Mouse (Mus musculus): ENCODE measurements at regions not wholly inside any gene's neighbourhood (a gene's known extent, or its start where the extent isn't known, plus 50 kb on each side); places are given as distances from the start of the nearest gene placed in this dataset.

DNA sequence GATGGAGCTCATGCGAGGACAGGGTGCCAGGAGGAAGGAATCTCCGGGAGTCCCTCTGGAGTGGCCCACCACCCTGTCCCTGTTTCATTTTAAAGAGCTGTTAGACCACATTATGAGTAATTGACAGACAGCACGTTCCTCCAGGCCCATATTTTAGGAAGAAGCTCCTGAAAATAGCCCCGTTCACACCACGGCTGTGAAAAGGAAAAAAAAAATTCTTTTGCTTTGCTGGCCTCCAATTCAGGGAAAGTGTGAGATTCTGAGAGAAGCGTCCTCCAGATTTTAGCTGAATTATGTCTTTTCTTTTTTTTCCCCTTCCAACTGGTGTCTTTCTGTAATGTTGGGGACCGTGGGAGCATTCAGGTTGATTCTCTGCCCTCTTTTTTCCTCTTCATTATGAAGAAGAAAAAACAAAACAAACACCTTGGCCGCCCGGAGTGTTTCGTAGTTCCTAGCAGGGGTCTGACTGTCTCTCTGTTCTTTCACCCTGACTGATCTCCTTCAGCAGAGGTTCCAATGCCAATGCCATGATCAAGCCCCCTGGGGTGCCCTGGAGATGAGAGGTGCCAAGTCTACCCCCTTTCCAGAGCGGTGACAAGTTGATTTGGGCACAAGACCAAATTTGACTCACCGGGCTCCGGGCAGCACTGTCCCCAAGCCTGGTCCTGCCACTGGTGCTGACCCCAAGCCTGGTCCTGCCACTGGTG, 277.6 kb upstream of the Sulf2 start:
- no peak for DNase-seq (ENCODE audit: low read depth)

GRCm38 (mm10) chr2:166432531-166432930, 277.1 kb upstream of the Sulf2 start:
- TF ChIP-seq CTCF (IDR thresholded peaks at IDR 0.05; ENCODE audit: borderline replicate concordance, extremely low read depth, insufficient read depth, insufficient read length) (no peak), POLR2A (IDR thresholded peaks at IDR 0.05; ENCODE audit: borderline replicate concordance, extremely low read depth, insufficient read depth, insufficient read length, poor library complexity, severe bottlenecking) (no peak)
- no peak for DNase-seq (ENCODE audit: low read depth)

More for the DNA sequence above, 277.6 kb upstream of the Sulf2 start:
- no peak for TF ChIP-seq POLR2A (IDR thresholded peaks at IDR 0.05; ENCODE audit: borderline replicate concordance, extremely low read depth, insufficient read depth, insufficient read length, poor library complexity, severe bottlenecking)
- no peak for TF ChIP-seq CTCF (IDR thresholded peaks at IDR 0.05; ENCODE audit: borderline replicate concordance, extremely low read depth, insufficient read depth, insufficient read length)

- no peak for TF ChIP-seq CTCF (IDR thresholded peaks at IDR 0.05; ENCODE audit: borderline replicate concordance, extremely low read depth, insufficient read depth, insufficient read length)
- no peak for TF ChIP-seq POLR2A (IDR thresholded peaks at IDR 0.05; ENCODE audit: borderline replicate concordance, extremely low read depth, insufficient read depth, insufficient read length, poor library complexity, severe bottlenecking)
- DNase-seq (ENCODE audit: low read depth), result no peak
Observed at GRCm38 (mm10) chr2:166429918-166430317, 274.5 kb upstream of the Sulf2 start.

DNA sequence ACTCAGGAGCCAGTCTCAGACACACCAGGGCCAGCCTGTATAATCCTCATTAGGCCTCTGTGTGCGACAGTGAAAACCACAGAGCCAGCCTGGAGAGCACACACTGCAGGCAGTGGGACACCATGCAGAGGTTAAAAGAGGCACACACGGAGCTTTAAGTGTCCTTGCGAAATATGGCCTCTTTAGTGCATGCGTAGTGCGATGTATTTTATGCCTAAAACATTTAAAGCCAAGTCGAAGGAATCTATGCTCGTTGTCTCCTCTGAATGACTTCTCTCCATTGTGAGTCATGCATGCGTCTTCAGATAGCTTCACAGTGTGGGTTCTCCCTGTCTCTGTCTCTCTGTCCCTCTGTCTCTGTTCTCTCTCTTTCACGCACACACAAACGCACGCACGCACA, 274.0 kb upstream of the Sulf2 start:
- no peak for DNase-seq (ENCODE audit: low read depth)
- no peak for TF ChIP-seq POLR2A (IDR thresholded peaks at IDR 0.05; ENCODE audit: borderline replicate concordance, extremely low read depth, insufficient read depth, insufficient read length, poor library complexity, severe bottlenecking)
- TF ChIP-seq CTCF (IDR thresholded peaks at IDR 0.05; ENCODE audit: borderline replicate concordance, extremely low read depth, insufficient read depth, insufficient read length), result no peak

DNA sequence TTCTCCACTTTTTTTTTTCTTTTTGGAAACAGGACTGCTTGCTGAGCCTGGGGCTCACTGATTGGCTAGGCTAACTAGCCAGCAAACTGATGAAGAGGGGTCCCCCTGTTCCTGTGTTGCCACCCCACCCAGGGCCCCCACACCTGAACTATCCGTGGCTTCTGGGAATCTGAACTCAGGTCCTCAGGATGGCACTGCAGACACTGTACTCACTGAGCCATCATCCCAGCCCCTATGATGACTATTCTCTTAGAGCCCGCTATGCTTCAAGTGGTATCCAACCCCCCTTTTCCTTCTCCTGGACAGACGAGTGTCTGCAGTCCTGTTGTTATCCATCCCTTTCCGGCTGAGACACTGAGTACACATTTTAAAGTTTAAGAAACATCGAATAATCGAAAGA, 271.9 kb upstream of the Sulf2 start:
- DNase-seq (ENCODE audit: low read depth), result no peak

GRCm38 (mm10) chr2:166426960-166427359, 271.5 kb upstream of the Sulf2 start:
- no peak for TF ChIP-seq CTCF (IDR thresholded peaks at IDR 0.05; ENCODE audit: borderline replicate concordance, extremely low read depth, insufficient read depth, insufficient read length)
- no peak for TF ChIP-seq POLR2A (IDR thresholded peaks at IDR 0.05; ENCODE audit: borderline replicate concordance, extremely low read depth, insufficient read depth, insufficient read length, poor library complexity, severe bottlenecking)
- DNase-seq (ENCODE audit: low read depth), result no peak

More for the DNA sequence above, 271.9 kb upstream of the Sulf2 start:
- TF ChIP-seq POLR2A (IDR thresholded peaks at IDR 0.05; ENCODE audit: borderline replicate concordance, extremely low read depth, insufficient read depth, insufficient read length, poor library complexity, severe bottlenecking) (no peak), CTCF (IDR thresholded peaks at IDR 0.05; ENCODE audit: borderline replicate concordance, extremely low read depth, insufficient read depth, insufficient read length) (no peak)

GRCm38 (mm10) chr2:166426457-166426856, 271.0 kb upstream of the Sulf2 start:
- no peak for DNase-seq (ENCODE audit: low read depth)
- TF ChIP-seq POLR2A (IDR thresholded peaks at IDR 0.05; ENCODE audit: borderline replicate concordance, extremely low read depth, insufficient read depth, insufficient read length, poor library complexity, severe bottlenecking) (no peak), CTCF (IDR thresholded peaks at IDR 0.05; ENCODE audit: borderline replicate concordance, extremely low read depth, insufficient read depth, insufficient read length) (no peak)

DNA sequence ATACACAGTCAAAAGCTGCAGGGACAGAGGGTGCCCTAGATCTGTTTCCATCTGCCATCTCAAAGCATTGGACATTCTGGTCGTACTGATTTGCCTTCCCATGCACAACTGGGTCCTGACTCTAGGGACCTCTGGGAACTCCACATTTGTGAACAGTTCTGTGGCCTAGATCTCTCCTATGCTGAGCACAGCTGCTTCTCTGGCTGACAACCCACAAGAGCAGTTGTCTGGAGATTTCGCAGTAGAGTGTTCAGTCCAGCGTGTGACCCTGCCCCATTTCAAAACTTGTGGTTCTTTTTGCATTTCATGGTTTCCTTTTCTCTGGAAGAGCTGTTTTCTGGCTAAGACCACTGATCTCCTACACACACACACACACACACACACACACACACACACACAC, 269.7 kb upstream of the Sulf2 start:
- TF ChIP-seq CTCF (IDR thresholded peaks at IDR 0.05; ENCODE audit: borderline replicate concordance, extremely low read depth, insufficient read depth, insufficient read length), result no peak
- TF ChIP-seq POLR2A (IDR thresholded peaks at IDR 0.05; ENCODE audit: borderline replicate concordance, extremely low read depth, insufficient read depth, insufficient read length, poor library complexity, severe bottlenecking), result no peak
- DNase-seq (ENCODE audit: low read depth), result no peak

DNA sequence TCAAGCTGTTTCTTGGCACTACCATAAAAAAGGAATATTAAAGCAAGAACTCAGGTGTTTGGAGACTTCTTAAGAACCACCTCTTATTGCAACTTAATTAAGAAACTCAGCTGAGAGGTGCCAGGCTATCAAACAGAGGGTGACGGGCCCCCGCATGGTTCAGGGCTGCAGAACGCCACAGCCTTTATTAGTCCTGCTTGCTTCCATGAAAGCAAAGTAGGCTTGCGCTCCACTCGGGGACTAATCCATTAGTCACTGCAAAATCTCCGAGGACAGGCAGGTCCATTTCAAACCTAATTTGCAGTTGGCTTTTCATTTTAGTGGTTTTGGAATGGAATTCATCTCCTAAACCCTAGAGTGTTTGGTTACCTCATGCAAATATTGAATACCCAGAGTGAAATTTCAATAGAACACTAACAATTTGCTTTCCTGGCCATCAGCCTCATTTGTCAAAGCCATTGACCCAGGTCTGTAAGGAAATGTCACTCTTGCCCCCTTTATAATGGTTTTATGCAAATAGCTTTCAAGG, 267.7 kb upstream of the Sulf2 start:
- DNase-seq (ENCODE audit: low read depth), result peak; percentile 82
- TF ChIP-seq CTCF (IDR thresholded peaks at IDR 0.05; ENCODE audit: borderline replicate concordance, extremely low read depth, insufficient read depth, insufficient read length) (no peak), POLR2A (IDR thresholded peaks at IDR 0.05; ENCODE audit: borderline replicate concordance, extremely low read depth, insufficient read depth, insufficient read length, poor library complexity, severe bottlenecking) (no peak)

- no peak for DNase-seq (ENCODE audit: low read depth)
- no peak for TF ChIP-seq POLR2A (IDR thresholded peaks at IDR 0.05; ENCODE audit: borderline replicate concordance, extremely low read depth, insufficient read depth, insufficient read length, poor library complexity, severe bottlenecking)
- no peak for TF ChIP-seq CTCF (IDR thresholded peaks at IDR 0.05; ENCODE audit: borderline replicate concordance, extremely low read depth, insufficient read depth, insufficient read length)
Observed at GRCm38 (mm10) chr2:166420275-166420674, 264.8 kb upstream of the Sulf2 start.

DNA sequence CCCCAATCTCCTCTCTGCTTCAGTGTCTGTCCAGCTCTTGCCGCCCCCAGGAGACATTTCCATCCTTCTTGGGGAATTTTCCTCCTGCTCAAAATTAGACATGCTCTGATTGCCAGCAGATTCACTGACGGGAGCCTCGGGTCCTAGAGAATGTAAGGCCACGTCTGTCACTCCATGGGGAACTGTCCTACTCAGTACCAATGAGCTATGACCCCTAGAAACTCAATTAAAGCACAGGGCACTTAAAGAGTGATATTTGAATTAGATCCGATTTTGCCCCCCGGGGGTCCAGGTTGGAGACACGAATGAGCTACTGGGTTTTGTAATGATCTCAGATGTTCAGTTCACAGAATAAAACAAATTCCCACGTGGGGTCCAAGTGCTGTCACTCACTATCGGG, 263.8 kb upstream of the Sulf2 start:
- DNase-seq (ENCODE audit: low read depth), result no peak
- TF ChIP-seq CTCF (IDR thresholded peaks at IDR 0.05; ENCODE audit: borderline replicate concordance, extremely low read depth, insufficient read depth, insufficient read length), result no peak
- no peak for TF ChIP-seq POLR2A (IDR thresholded peaks at IDR 0.05; ENCODE audit: borderline replicate concordance, extremely low read depth, insufficient read depth, insufficient read length, poor library complexity, severe bottlenecking)

- TF ChIP-seq CTCF (IDR thresholded peaks at IDR 0.05; ENCODE audit: borderline replicate concordance, extremely low read depth, insufficient read depth, insufficient read length) (no peak), POLR2A (IDR thresholded peaks at IDR 0.05; ENCODE audit: borderline replicate concordance, extremely low read depth, insufficient read depth, insufficient read length, poor library complexity, severe bottlenecking) (no peak)
- no peak for DNase-seq (ENCODE audit: low read depth)
Observed at GRCm38 (mm10) chr2:166418279-166418678, 262.8 kb upstream of the Sulf2 start.

Measured in brain, embryonic 14.5 days (tissue).